Comparison of ENCODE assay signal across 10 mouse cellular contexts in genomic region chr15:102296368-102297006, GRCm38 (mm10). TPM values are rescaled to one million over a fixed set of nuclear protein-coding genes. Genes with fewer than 3 reads are reported as not detected.
A peak's percentile ranks its signal among the peaks of the same experiment; 100 is the strongest.
DNase-seq lines count a peak whose midpoint lies in the region; ATAC-seq and TF ChIP-seq lines count a peak whose summit lies in the region.
"Had no signal": no experiment of that assay in that cellular context is flagged by ENCODE, and none has a peak within 500 bp of the region (broad histone marks: within the 10 kb centered on the region; RNA-seq: fewer than 3 reads in every experiment).

No protein-coding gene starts in this region.

- H3K36me3 ChIP-seq in heart, embryonic 13.5 days = peaks cover 31% of the 10 kb centered on the region
- H3K36me3 ChIP-seq in ES-E14 (ENCODE audit: control insufficient read depth, insufficient read depth, low read length, poor library complexity, severe bottlenecking) = peaks cover 18% of the 10 kb centered on the region
- H3K36me3 ChIP-seq in heart, postnatal 0 days (replicated peaks; ENCODE audit: control insufficient read depth, insufficient read depth, low read length) = peaks cover 22% of the 10 kb centered on the region
- no peaks in the 10 kb centered on the region for H3K36me3 ChIP-seq in macrophage (ENCODE audit: inconsistent target)

- 4% methylated on average over 24 of the region's 24 CpGs for WGBS in heart, embryonic 13.5 days
- 5% methylated on average over 18 of the region's 24 CpGs for WGBS in heart, postnatal 0 days
- WGBS in macrophage (ENCODE audit: missing documents) = 8% methylated on average over 24 of the region's 24 CpGs

- H3K9me3 ChIP-seq in heart, embryonic 13.5 days = no peaks in the 10 kb centered on the region
- no peaks in the 10 kb centered on the region for H3K9me3 ChIP-seq in ES-E14 (ENCODE audit: control insufficient read depth, insufficient read depth, low read depth, low read length)
- no peaks in the 10 kb centered on the region for H3K9me3 ChIP-seq in heart, postnatal 0 days (replicated peaks; ENCODE audit: control insufficient read depth, low read length)

- H3K79me2 ChIP-seq in macrophage (ENCODE audit: inconsistent target) = peaks cover 22% of the 10 kb centered on the region

- DNase-seq in heart, adult 11 months = no peak
- DNase-seq in ES-E14 (ENCODE audit: low read depth, low spot score) (no peak), adipocyte (ENCODE audit: low spot score) (no peak)
- no peak for DNase-seq in heart, postnatal 0 days (ENCODE audit: low spot score)
- no peak for DNase-seq in left cerebral cortex, postnatal 10 days (ENCODE audit: extremely low spot score in 1 of 2, low spot score in 2 of 2)
- DNase-seq in right cerebral cortex, postnatal 36 days (ENCODE audit: low spot score in 2 of 2) = no peak

- no peak for TF ChIP-seq CTCF in heart, postnatal 0 days (IDR thresholded peaks at IDR 0.05; ENCODE audit: low read depth)

- in situ Hi-C loops in ES-E14 (cut with MboI; ENCODE audit: low sequenced_read_pairs in 2 of 2, unreplicated experiment in 2 of 2) = no loop called here

- no peak overlapping the region for H3K27ac ChIP-seq in heart, embryonic 13.5 days (replicated peaks)
- H3K27ac ChIP-seq in ES-E14 (ENCODE audit: insufficient read depth, low read depth, low read length, poor library complexity, severe bottlenecking) (peak overlapping the region; percentile 2; the same call in 1 of the 2 replicates), macrophage (peak overlapping the region; percentile 37)
- H3K27ac ChIP-seq in heart, postnatal 0 days (ENCODE audit: low read depth) = no peak overlapping the region

- H3K4me1 ChIP-seq in heart, embryonic 13.5 days = peaks cover 20% of the 10 kb centered on the region
- peaks cover 0 to 2% of the 10 kb centered on the region in 2 experiments; a peak in 2 of 4 replicates for H3K4me1 ChIP-seq in ES-E14 (ENCODE audit: control insufficient read depth in 2 of 2, insufficient read depth in 2 of 2, low read length in 2 of 2, poor library complexity in 1 of 2)
- H3K4me1 ChIP-seq in heart, postnatal 0 days (ENCODE audit: control insufficient read depth, insufficient read depth) = peaks cover 8% of the 10 kb centered on the region

- H3K4me3 ChIP-seq in heart, embryonic 13.5 days = peak overlapping the region; percentile 80
- H3K4me3 ChIP-seq in ES-E14 (ENCODE audit: insufficient read depth in 1 of 2, low read depth in 1 of 2, low read length in 2 of 2, poor library complexity in 1 of 2, severe bottlenecking in 1 of 2) (peak overlapping the region; percentile 77 to 96), macrophage (ENCODE audit: inconsistent target) (peak overlapping the region; percentile 72)
- peak overlapping the region; percentile 73 for H3K4me3 ChIP-seq in heart, postnatal 0 days (ENCODE audit: low read depth, low read length)

- TF ChIP-seq EP300 in heart, postnatal 0 days (IDR thresholded peaks at IDR 0.05; ENCODE audit: low read depth) = no peak

- peak overlapping the region; percentile 88 for H3K9ac ChIP-seq in heart, embryonic 13.5 days
- peak overlapping the region; percentile 87 for H3K9ac ChIP-seq in ES-E14 (ENCODE audit: insufficient read depth, low read depth, low read length, poor library complexity, severe bottlenecking)
- H3K9ac ChIP-seq in heart, postnatal 0 days (replicated peaks; ENCODE audit: low read depth, low read length) = peak overlapping the region; percentile 65

- intact Hi-C loops in left cerebral cortex, postnatal 10 days (cut with DNase I) = no loop called here

- 0 out of 2 replicates have a peak, but pooled peaks have one; percentile 15 for ATAC-seq in heart, embryonic 13.5 days (ENCODE audit: extremely low read depth, insufficient number of reproducible peaks, low FRiP score, low TSS enrichment)
- ATAC-seq in heart, postnatal 0 days (ENCODE audit: insufficient read depth, low read depth) = no peak

- peak overlapping the region; percentile 97 for H3K4me2 ChIP-seq in heart, embryonic 13.5 days
- peak overlapping the region; percentile 100 for H3K4me2 ChIP-seq in heart, postnatal 0 days (ENCODE audit: low read depth, low read length)

- no peaks in the 10 kb centered on the region for H3K27me3 ChIP-seq in heart, embryonic 13.5 days (replicated peaks)
- no peaks in the 10 kb centered on the region for H3K27me3 ChIP-seq in heart, postnatal 0 days (ENCODE audit: control insufficient read depth, insufficient read depth, low read length)
- H3K27me3 ChIP-seq: Patski had no signal

TF ChIP-seq in ES-E14, 5 proteins besides CTCF, POLR2A, EP300 and RAD21:
- TF ChIP-seq MAFK (IDR thresholded peaks at IDR 0.05; ENCODE audit: insufficient read depth, low read depth, low read length) (no peak), ZC3H11A (IDR thresholded peaks at IDR 0.05; ENCODE audit: borderline replicate concordance, low read depth, low read length) (no peak), CHD2 (IDR thresholded peaks at IDR 0.05; ENCODE audit: low read depth, low read length) (no peak)

RNA-seq across cellular contexts. Expression of gene Espl1, which starts 0.4 kb away (rescaled TPM):
- polyA plus RNA-seq in heart, embryonic 13.5 days (2015; fragmentation: Nextera tagmentation; extraction: Ambion mirVana) = 18.9 and 19.3 TPM in 2 replicates
- total RNA-seq in ES-E14 (2012; rRNA removed) = 84.1 TPM in 2 replicates
- 11.6 and 15.3 TPM in 2 replicates for total RNA-seq in heart, postnatal 0 days (2014; rRNA removed; ENCODE audit: low replicate concordance)
- 2.3 and 3.7 TPM in 2 replicates for polyA plus RNA-seq in heart, postnatal 0 days (2015; fragmentation: Nextera tagmentation; extraction: Ambion mirVana)
- 10 to 100 TPM in 9 of 26 experiments, 1 to 10 TPM in 17; 1.8 to 32.0 (median 8.2) TPM for total RNA-seq in macrophage (2018; cell fraction: chromatin; rRNA removed)
- total RNA-seq in macrophage (2018; cell fraction: cytosol; rRNA removed) = 1 to 10 TPM in 24 of 26 experiments, under 1 TPM in 2; 0.81 to 8.2 (median 3.1) TPM
- 10 to 100 TPM in 3 of 26 experiments, 1 to 10 TPM in 23; 1.3 to 19.0 (median 5.7) TPM for total RNA-seq in macrophage (2018; cell fraction: nucleus; rRNA removed)
- polyA plus RNA-seq in macrophage (2018) = 1.0 to 5.7 TPM (median 3.5 TPM) in 3 replicates
- 1 to 10 TPM; 2.0 to 2.9 TPM for total RNA-seq in left cerebral cortex, postnatal 10 days (2021)

RNA-seq across cellular contexts. Expression of gene Mfsd5, which starts 17.2 kb away (rescaled TPM):
- 46.1 and 46.7 TPM in 2 replicates for polyA plus RNA-seq in heart, embryonic 13.5 days (2015; fragmentation: Nextera tagmentation; extraction: Ambion mirVana)
- total RNA-seq in ES-E14 (2012; rRNA removed) = 89.9 and 95.7 TPM in 2 replicates
- total RNA-seq in heart, postnatal 0 days (2014; rRNA removed; ENCODE audit: low replicate concordance) = 35.6 and 53.5 TPM in 2 replicates
- polyA plus RNA-seq in heart, postnatal 0 days (2015; fragmentation: Nextera tagmentation; extraction: Ambion mirVana) = 31.4 and 34.1 TPM in 2 replicates
- total RNA-seq in macrophage (2018; cell fraction: chromatin; rRNA removed) = 10 to 100 TPM in 4 of 26 experiments, 1 to 10 TPM in 22; 2.6 to 13.6 (median 6.1) TPM
- total RNA-seq in macrophage (2018; cell fraction: cytosol; rRNA removed) = 100 to 1,000 TPM in 1 of 26 experiments, 10 to 100 TPM in 25; 52.1 to 102 (median 74.8) TPM
- total RNA-seq in macrophage (2018; cell fraction: nucleus; rRNA removed) = 10 to 100 TPM; 13.5 to 78.9 (median 54.2) TPM
- polyA plus RNA-seq in macrophage (2018) = 49.9 to 84.0 TPM (median 66.7 TPM) in 3 replicates
- total RNA-seq in left cerebral cortex, postnatal 10 days (2021) = 10 to 100 TPM; 35.7 to 36.0 TPM

RNA-seq across cellular contexts. Expression of gene Gm9918, which starts 26.1 kb away (rescaled TPM):
- polyA plus RNA-seq in heart, embryonic 13.5 days (2015; fragmentation: Nextera tagmentation; extraction: Ambion mirVana) = not detected in 2 replicates
- total RNA-seq in ES-E14 (2012; rRNA removed) = 0.45 and 1.0 TPM in 2 replicates
- not detected in 2 replicates for total RNA-seq in heart, postnatal 0 days (2014; rRNA removed; ENCODE audit: low replicate concordance)
- not detected in 2 replicates for polyA plus RNA-seq in heart, postnatal 0 days (2015; fragmentation: Nextera tagmentation; extraction: Ambion mirVana)
- not detected for total RNA-seq in macrophage (2018; cell fraction: chromatin; rRNA removed)
- not detected for total RNA-seq in macrophage (2018; cell fraction: cytosol; rRNA removed)
- not detected for total RNA-seq in macrophage (2018; cell fraction: nucleus; rRNA removed)
- polyA plus RNA-seq in macrophage (2018) = not detected in 3 replicates
- not detected for total RNA-seq in left cerebral cortex, postnatal 10 days (2021)
- total RNA-seq: hematopoietic stem cell, adult 5-6 weeks had no signal

RNA-seq across cellular contexts. Expression of gene Pfdn5, which starts 29.4 kb away (rescaled TPM):
- 310 and 347 TPM in 2 replicates for polyA plus RNA-seq in heart, embryonic 13.5 days (2015; fragmentation: Nextera tagmentation; extraction: Ambion mirVana)
- 139 and 201 TPM in 2 replicates for total RNA-seq in ES-E14 (2012; rRNA removed)
- 90.7 and 148 TPM in 2 replicates for total RNA-seq in heart, postnatal 0 days (2014; rRNA removed; ENCODE audit: low replicate concordance)
- 344 and 362 TPM in 2 replicates for polyA plus RNA-seq in heart, postnatal 0 days (2015; fragmentation: Nextera tagmentation; extraction: Ambion mirVana)
- 10 to 100 TPM; 18.0 to 66.8 (median 47.8) TPM for total RNA-seq in macrophage (2018; cell fraction: chromatin; rRNA removed)
- total RNA-seq in macrophage (2018; cell fraction: cytosol; rRNA removed) = 100 to 1,000 TPM; 166 to 430 (median 223) TPM
- 10 to 100 TPM; 35.9 to 91.4 (median 60.9) TPM for total RNA-seq in macrophage (2018; cell fraction: nucleus; rRNA removed)
- polyA plus RNA-seq in macrophage (2018) = 258 to 355 TPM (median 355 TPM) in 3 replicates
- 100 to 1,000 TPM; 344 to 355 TPM for total RNA-seq in left cerebral cortex, postnatal 10 days (2021)

RNA-seq across cellular contexts. Expression of gene Myg1, which starts 35.0 kb away (rescaled TPM):
- 60.0 and 65.0 TPM in 2 replicates for polyA plus RNA-seq in heart, embryonic 13.5 days (2015; fragmentation: Nextera tagmentation; extraction: Ambion mirVana)
- 84.7 and 109 TPM in 2 replicates for total RNA-seq in ES-E14 (2012; rRNA removed)
- 35.6 and 60.5 TPM in 2 replicates for total RNA-seq in heart, postnatal 0 days (2014; rRNA removed; ENCODE audit: low replicate concordance)
- polyA plus RNA-seq in heart, postnatal 0 days (2015; fragmentation: Nextera tagmentation; extraction: Ambion mirVana) = 39.0 and 41.1 TPM in 2 replicates
- 10 to 100 TPM in 25 of 26 experiments, 1 to 10 TPM in 1; 10.0 to 65.5 (median 29.2) TPM for total RNA-seq in macrophage (2018; cell fraction: chromatin; rRNA removed)
- total RNA-seq in macrophage (2018; cell fraction: cytosol; rRNA removed) = 10 to 100 TPM; 13.4 to 27.8 (median 20.5) TPM
- total RNA-seq in macrophage (2018; cell fraction: nucleus; rRNA removed) = 10 to 100 TPM; 12.6 to 75.2 (median 23.6) TPM
- polyA plus RNA-seq in macrophage (2018) = 15.1 to 28.2 TPM (median 21.0 TPM) in 3 replicates
- total RNA-seq in left cerebral cortex, postnatal 10 days (2021) = 10 to 100 TPM; 48.0 to 53.3 TPM

Comparison
In these comparisons a context has a peak if more than half of its experiments do, and no peak if none do; other contexts are left out.
1. H3K27ac ChIP-seq: peak in ES-E14 (single experiment) and macrophage (single experiment); none in heart, embryonic 13.5 days (single experiment) and heart, postnatal 0 days (single experiment).
2. Peak in every context shown above with its lines, with median percentiles within 50 percentile points of each other: H3K4me3 ChIP-seq and H3K9ac ChIP-seq.